Mouse (Mus musculus) erythroid progenitor cell, adult 5-6 weeks (primary cell): ENCODE measurements around the gene Kynu. TPM values are rescaled to one million over a fixed set of nuclear protein-coding genes. Genes with fewer than 3 reads are reported as not detected.

ENCODE experiments used
- ATAC-seq: replicated peaks from 2 replicates; pipeline ENCODE4 v1.8.0; 2016; ENCODE audit warnings: moderate number of reproducible peaks, mild to moderate bottlenecking, moderate TSS enrichment, inconsistent platforms; ENCODE audit not compliant: poor library complexity, low FRiP score, severe bottlenecking
- total RNA-seq, 2 experiments: library from RNA; stranded (forward) in 1 of 2; stranded (reverse) in 1 of 2; fragments of 150-400 nt in 1 of 2; fragments of 186-747, 209-891 nt in 1 of 2; gene quantifications; 2 replicates each; pipeline versions ENCODE4 v1.2.3 to v1.2.4; 2015 to 2017; ENCODE audit warnings: low replicate concordance in 2 of 2

The Kynu gene
- 1.3 TPM in 1 of 2 replicates, not detected in the other for total RNA-seq (2015; ENCODE audit: low replicate concordance)
- total RNA-seq (2017; ENCODE audit: low replicate concordance), result 0.51 TPM in 1 of 2 replicates, not detected in the other

GRCm38 (mm10) chr2:43555062-43555888 is at the start of gene Kynu:
Kynu (plus strand) TSS chr2:43555329.
- ATAC-seq, result no peak

- no peak for ATAC-seq
Observed at GRCm38 (mm10) chr2:43506182-43506581, 48.9 kb upstream of the Kynu start.

DNA sequence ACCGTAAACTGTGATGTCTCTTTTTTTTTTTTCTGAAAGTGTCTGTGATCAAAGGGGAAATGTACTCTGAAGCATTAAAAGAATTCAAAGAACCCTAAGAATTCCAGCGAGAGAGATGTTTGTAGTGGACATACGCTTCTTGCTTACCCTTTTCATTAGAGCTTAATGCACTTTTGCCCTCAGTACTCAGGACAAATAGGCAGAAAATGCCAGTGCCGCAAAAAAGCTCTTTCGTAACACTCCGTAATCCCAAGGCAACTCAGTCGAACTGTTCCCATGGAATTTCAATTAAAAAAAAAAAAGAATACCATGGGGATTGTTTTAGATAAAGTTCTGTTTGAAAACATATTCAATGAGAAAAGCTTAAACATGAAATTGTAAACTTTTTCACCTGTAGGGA is 41.3 kb upstream of the Kynu start:
- ATAC-seq, result no peak

- no peak for ATAC-seq
Observed at GRCm38 (mm10) chr2:43534417-43534816, 20.7 kb upstream of the Kynu start.

DNA sequence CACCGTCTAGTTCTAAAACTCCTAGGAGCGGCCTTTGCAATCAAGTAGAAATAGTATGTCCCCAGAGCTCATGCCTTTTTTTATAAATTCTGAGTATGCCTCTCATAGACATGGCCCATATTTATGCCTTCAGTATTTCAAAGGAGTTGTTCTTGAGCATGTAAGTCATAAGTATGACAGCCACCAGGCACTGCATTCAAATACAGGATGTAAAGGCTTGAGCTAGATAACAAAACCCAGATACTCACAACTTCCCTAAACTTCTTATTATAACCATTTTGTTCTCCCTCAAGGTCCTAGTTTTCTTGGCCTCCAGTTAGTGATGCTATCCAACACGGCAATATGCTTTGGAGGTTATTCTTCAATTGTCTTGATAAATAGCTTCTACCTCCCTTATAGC is 12.5 kb upstream of the Kynu start:
- no peak for ATAC-seq

DNA sequence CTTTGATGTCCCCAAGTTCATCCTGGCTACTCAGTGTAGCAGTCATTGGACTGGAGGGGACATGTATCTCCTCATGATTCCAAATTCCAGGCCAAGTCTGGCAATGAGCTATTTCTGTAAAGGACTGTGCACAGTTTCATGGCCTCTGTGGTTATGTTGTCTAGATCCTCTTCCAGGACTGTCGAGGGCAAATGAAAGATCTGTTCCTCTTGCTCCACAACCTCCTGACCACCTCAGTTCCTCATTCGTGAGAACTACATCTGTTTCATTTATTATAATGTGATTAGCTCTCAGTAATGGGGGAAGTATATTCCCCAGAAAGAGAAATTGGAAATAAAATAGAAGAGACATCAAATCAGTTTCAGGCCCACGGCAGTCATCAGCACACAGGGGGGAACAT is 9.5 kb upstream of the Kynu start:
- ATAC-seq, result no peak

GRCm38 (mm10) chr2:43546448-43546847 is 8.7 kb upstream of the Kynu start:
- ATAC-seq, result no peak

DNA sequence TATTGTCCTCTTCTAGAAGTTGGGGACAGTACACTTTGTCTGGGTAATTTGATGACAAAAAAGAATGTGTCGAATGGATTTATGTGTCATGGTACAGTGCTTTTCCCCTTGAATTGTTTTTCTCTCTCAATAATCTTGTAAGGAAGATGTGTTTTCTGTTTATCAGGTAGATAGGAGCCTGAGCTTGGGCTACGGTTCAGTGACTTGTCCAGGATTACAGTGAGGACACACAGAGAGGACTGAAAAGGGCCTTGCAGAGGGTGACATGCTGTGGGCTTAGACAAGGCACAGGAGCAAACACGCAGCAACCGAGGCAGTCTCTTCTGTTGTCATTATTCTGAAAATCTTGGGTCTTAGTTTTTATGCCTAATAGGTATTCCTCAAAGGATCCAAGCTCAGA is 913 bp upstream of the Kynu start:
- ATAC-seq, result no peak

- no peak for ATAC-seq
Observed at GRCm38 (mm10) chr2:43555889-43556285, 758 bp downstream of the Kynu start.

DNA sequence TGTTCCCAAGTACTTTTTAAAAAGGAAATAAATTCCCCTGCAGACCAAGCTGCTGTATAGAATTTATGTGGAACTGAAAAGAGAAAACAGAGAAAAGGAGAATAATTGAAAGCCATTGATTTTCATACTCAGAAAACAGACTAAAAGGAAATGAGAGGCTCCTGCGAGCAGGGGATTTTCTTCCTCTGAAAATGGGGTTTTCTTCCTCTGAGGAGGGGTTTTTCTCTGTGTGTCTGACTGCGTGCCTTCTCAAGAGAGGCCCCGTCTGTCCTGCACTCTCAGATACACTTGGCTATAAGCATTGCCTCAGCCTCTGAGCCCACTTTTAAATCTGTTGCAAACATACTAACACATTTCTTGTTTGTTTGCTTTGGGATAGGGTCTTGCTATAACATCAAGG is 1.9 kb downstream of the Kynu start:
- no peak for ATAC-seq

DNA sequence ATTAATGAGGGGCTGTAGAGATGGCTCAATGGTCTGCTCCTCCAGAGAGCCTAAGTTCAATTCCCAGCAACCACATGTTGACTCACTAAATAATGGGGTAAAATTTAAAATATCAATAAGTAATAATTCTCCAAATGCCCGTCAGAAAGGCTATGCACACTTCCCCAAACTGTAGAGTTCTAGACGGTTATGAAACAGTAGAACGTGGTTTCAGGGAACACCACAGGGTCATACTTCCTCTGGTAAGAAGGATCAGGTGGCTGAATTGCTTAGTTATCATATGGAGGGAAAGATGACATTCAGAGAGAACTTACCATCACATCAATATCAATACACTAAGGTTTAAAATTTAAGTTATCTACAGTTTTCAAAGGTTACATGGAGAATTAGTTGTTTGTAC is 6.1 kb downstream of the Kynu start:
- no peak for ATAC-seq

DNA sequence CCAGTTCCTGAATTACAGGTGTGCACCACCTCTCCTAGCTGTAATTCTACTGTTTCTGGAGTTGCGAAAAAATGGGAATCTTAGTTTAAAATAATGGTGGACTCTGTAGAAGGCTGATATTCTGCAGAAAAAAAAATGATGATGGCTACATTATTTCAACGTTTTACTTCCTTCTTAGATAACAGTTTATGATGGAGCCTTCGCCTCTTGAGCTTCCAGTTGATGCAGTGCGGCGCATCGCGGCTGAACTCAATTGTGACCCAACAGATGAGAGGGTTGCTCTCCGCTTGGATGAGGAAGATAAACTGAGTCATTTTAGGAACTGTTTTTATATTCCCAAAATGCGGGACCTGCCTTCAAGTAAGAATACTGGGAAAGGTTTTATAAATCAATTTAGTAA is 7.7 kb downstream of the Kynu start:
- no peak for ATAC-seq

GRCm38 (mm10) chr2:43568406-43568805 is 13.3 kb downstream of the Kynu start:
- ATAC-seq, result no peak

GRCm38 (mm10) chr2:43573526-43573925 is 18.4 kb downstream of the Kynu start:
- ATAC-seq, result no peak

GRCm38 (mm10) chr2:43583243-43583812 is 28.2 kb downstream of the Kynu start:
- ATAC-seq, result no peak

GRCm38 (mm10) chr2:43585508-43585907 is 30.4 kb downstream of the Kynu start:
- ATAC-seq, result no peak

- ATAC-seq, result no peak
Observed at GRCm38 (mm10) chr2:43587832-43588231, 32.7 kb downstream of the Kynu start.

GRCm38 (mm10) chr2:43592001-43592704 is 37.0 kb downstream of the Kynu start:
- no peak for ATAC-seq

- ATAC-seq, result no peak
Observed at GRCm38 (mm10) chr2:43613571-43613970, 58.4 kb downstream of the Kynu start.

DNA sequence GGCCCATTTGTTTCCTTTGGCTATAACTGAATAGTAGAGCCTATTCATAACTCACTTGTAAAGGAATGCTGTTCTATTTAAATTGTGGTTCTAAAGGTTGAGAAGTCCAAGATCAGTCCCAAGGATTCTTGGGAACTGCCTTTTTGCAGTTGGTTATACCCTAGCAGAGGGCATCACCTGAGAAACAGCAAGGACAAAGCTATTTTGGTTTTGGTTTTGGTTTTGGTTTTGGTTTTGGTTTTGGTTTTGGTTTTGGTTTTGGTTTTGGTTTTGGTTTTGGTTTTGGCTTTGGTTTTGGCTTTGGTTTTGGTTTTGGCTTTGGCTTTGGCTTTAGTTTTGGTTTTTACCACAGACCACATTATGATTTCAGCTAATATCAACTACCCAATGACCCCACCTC is 66.0 kb downstream of the Kynu start:
- ATAC-seq, result no peak

DNA sequence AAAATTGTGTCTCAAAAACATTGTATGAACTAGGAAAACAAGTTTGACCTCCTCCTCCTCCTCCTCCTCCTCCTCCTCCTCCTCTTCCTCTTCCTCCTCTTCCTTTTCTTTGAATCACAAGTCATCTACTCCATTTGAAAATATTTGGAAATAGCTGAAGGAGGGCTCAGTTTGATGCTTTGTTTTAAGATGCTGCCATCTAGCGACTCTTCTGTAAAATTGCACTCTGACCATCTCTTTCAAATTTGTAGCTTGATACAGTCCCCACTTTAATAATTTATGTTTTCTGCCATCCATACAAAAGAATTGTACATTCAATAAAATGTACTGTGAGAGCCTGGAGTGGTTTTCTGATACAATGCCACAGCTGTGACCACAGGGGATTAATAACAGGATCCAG is 67.7 kb downstream of the Kynu start:
- no peak for ATAC-seq
